Mouse (Mus musculus) CH12.LX (cell line): ENCODE data around the gene Stx4a. TPM values are rescaled to one million over a fixed set of nuclear protein-coding genes. Genes with fewer than 3 reads are reported as not detected.

Experiments used
- DNase-seq: peaks from one replicate; pipeline ENCODE4 v3.0.0-alpha.2; 2013; ENCODE audit errors: extremely low read depth
- H3K27ac ChIP-seq: 2 replicates; pipeline ENCODE4 v1.5.1; 2012; ENCODE audit warnings: low read depth, mild to moderate bottlenecking, control low read depth, moderate library complexity; ENCODE audit not compliant: insufficient read depth
- H3K27me3 ChIP-seq: replicated peaks from 2 replicates; pipeline ENCODE3; 2012; ENCODE audit warnings: inconsistent platforms
- H3K36me3 ChIP-seq, 2 experiments: replicated peaks in 1 of 2; 2 replicates each; pipeline versions ENCODE3 to v1.6.1; 2012; ENCODE audit warnings: inconsistent platforms in 1 of 2, low read length in 1 of 2, mild to moderate bottlenecking in 1 of 2, mixed read lengths in 1 of 2, moderate library complexity in 1 of 2; ENCODE audit not compliant: control insufficient read depth in 1 of 2, insufficient read depth in 1 of 2
- H3K4me1 ChIP-seq, 2 experiments: 2 replicates each; pipeline ENCODE4 v1.6.1; 2012; ENCODE audit warnings: inconsistent platforms in 1 of 2, moderate library complexity in 1 of 2; ENCODE audit not compliant: insufficient read depth in 2 of 2, control insufficient read depth in 1 of 2
- H3K4me2 ChIP-seq: 2 replicates; pipeline ENCODE4 v1.6.1; 2012; ENCODE audit warnings: low read depth, mild to moderate bottlenecking, control low read depth; ENCODE audit not compliant: poor library complexity, insufficient read depth, severe bottlenecking
- H3K4me3 ChIP-seq, 3 experiments: fragments of 150-350 bp in 1 of 3; sonication (generic) in 1 of 3; replicated peaks in 1 of 3; 2 replicates each; pipeline versions ENCODE3 to v1.5.1; 2011 to 2012; ENCODE audit warnings: low read depth in 2 of 3, low read length in 2 of 3, mild to moderate bottlenecking in 2 of 3, moderate library complexity in 2 of 3, control low read depth in 1 of 3, improper control_type of control experiment in 1 of 3, inconsistent platforms in 1 of 3, mixed read lengths in 1 of 3; ENCODE audit not compliant: poor library complexity in 1 of 3
- H3K79me2 ChIP-seq: replicated peaks from 2 replicates; pipeline ENCODE4 v1.6.1; 2012; ENCODE audit warnings: mild to moderate bottlenecking, moderate library complexity; ENCODE audit not compliant: control insufficient read depth, poor library complexity, insufficient read depth, severe bottlenecking; ENCODE audit errors: extremely low read depth
- H3K9ac ChIP-seq: 2 replicates; pipeline ENCODE4 v1.6.1; 2012; ENCODE audit warnings: low read depth, mild to moderate bottlenecking, control low read depth, moderate library complexity; ENCODE audit not compliant: insufficient read depth
- H3K9me3 ChIP-seq: replicated peaks from 2 replicates; pipeline ENCODE3; 2012; ENCODE audit warnings: low read length, inconsistent platforms, mixed read lengths
- CHD2 ChIP-seq: IDR thresholded peaks from 2 replicates; pipeline ENCODE4 v1.6.1; 2011; ENCODE audit warnings: low read length, improper control_type of control experiment
- CTCF ChIP-seq, 2 experiments: IDR thresholded peaks in 1 of 2; conservative IDR thresholded peaks in 1 of 2; 2 replicates each; pipeline ENCODE4 v1.5.1; 2011 to 2012; ENCODE audit warnings: low read depth in 2 of 2, low read length in 2 of 2, improper control_type of control experiment in 1 of 2, inconsistent platforms in 1 of 2, mild to moderate bottlenecking in 1 of 2, moderate library complexity in 1 of 2
- GABPA ChIP-seq: IDR thresholded peaks from 2 replicates; pipeline ENCODE4 v1.6.1; 2012; ENCODE audit warnings: low read depth, low read length, improper control_type of control experiment, inconsistent platforms; ENCODE audit not compliant: insufficient replicate concordance
- IRF4 ChIP-seq: IDR thresholded peaks from 2 replicates; pipeline ENCODE4 v1.6.1; 2014; ENCODE audit warnings: low read depth, mild to moderate bottlenecking, inconsistent platforms, low read length, improper control_type of control experiment
- JUN ChIP-seq: IDR thresholded peaks from 2 replicates; pipeline ENCODE4 v1.6.1; 2011; ENCODE audit warnings: low read depth, mild to moderate bottlenecking, low read length, improper control_type of control experiment, moderate library complexity; ENCODE audit not compliant: insufficient read depth
- JUND ChIP-seq: conservative IDR thresholded peaks from 2 replicates; pipeline ENCODE4 v1.6.1; 2011; ENCODE audit warnings: low read depth, low read length, improper control_type of control experiment
- KAT2A ChIP-seq: IDR thresholded peaks from 2 replicates; pipeline ENCODE4 v1.6.1; 2012; ENCODE audit warnings: low read length, improper control_type of control experiment, inconsistent platforms; ENCODE audit not compliant: insufficient replicate concordance
- MAZ ChIP-seq: IDR thresholded peaks from 2 replicates; pipeline ENCODE4 v1.6.1; 2012; ENCODE audit warnings: low read depth, mild to moderate bottlenecking, inconsistent platforms, low read length, improper control_type of control experiment, moderate library complexity
- MEF2A ChIP-seq: IDR thresholded peaks from 2 replicates; pipeline ENCODE4 v1.6.1; 2014; ENCODE audit warnings: low read depth, mild to moderate bottlenecking, inconsistent platforms, low read length, improper control_type of control experiment, borderline replicate concordance
- NELFE ChIP-seq: IDR thresholded peaks from 2 replicates; pipeline ENCODE4 v1.6.1; 2011; ENCODE audit warnings: low read depth, low read length, improper control_type of control experiment
- NRF1 ChIP-seq: IDR thresholded peaks from 2 replicates; pipeline ENCODE4 v1.6.1; 2014; ENCODE audit warnings: low read depth, mild to moderate bottlenecking, inconsistent platforms, low read length, improper control_type of control experiment, moderate library complexity
- PAX5 ChIP-seq: IDR thresholded peaks from 2 replicates; pipeline ENCODE4 v1.6.1; 2012; ENCODE audit warnings: low read length, inconsistent platforms, mixed read lengths
- POLR2A ChIP-seq: IDR thresholded peaks from 2 replicates; pipeline ENCODE4 v1.6.1; 2011; ENCODE audit warnings: low read depth, mild to moderate bottlenecking, improper control_type of control experiment, low read length
- RAD21 ChIP-seq: IDR thresholded peaks from 2 replicates; pipeline ENCODE4 v1.6.1; 2011; ENCODE audit warnings: low read depth, mild to moderate bottlenecking, low read length, improper control_type of control experiment, moderate library complexity
- RCOR1 ChIP-seq: conservative IDR thresholded peaks from 2 replicates; pipeline ENCODE4 v1.6.1; 2012; ENCODE audit warnings: low read depth, mild to moderate bottlenecking, inconsistent platforms, low read length, improper control_type of control experiment
- SMC3 ChIP-seq: IDR thresholded peaks from 2 replicates; pipeline ENCODE4 v1.6.1; 2011; ENCODE audit warnings: low read depth, low read length, improper control_type of control experiment
- TBP ChIP-seq: conservative IDR thresholded peaks from 2 replicates; pipeline ENCODE4 v1.6.1; 2011; ENCODE audit warnings: low read depth, low read length, improper control_type of control experiment
- TCF12 ChIP-seq: IDR thresholded peaks from 2 replicates; pipeline ENCODE4 v1.6.1; 2014; ENCODE audit warnings: low read depth, mild to moderate bottlenecking, inconsistent platforms, low read length, improper control_type of control experiment
- USF2 ChIP-seq: conservative IDR thresholded peaks from 2 replicates; pipeline ENCODE4 v1.6.1; 2011; ENCODE audit warnings: low read depth, low read length, improper control_type of control experiment
- ZC3H11A ChIP-seq: IDR thresholded peaks from 2 replicates; pipeline ENCODE4 v1.6.1; 2012; ENCODE audit warnings: low read depth, mild to moderate bottlenecking, inconsistent platforms, low read length, improper control_type of control experiment
- ZKSCAN1 ChIP-seq: IDR thresholded peaks from 2 replicates; pipeline ENCODE4 v1.6.1; 2012; ENCODE audit warnings: low read depth, inconsistent platforms, low read length, improper control_type of control experiment, borderline replicate concordance
- ZMIZ1 ChIP-seq: IDR thresholded peaks from 2 replicates; pipeline ENCODE4 v1.6.1; 2012; ENCODE audit warnings: low read depth, mild to moderate bottlenecking, inconsistent platforms, low read length, improper control_type of control experiment
- dilution Hi-C: fragments of 300-500 bp; cut with MboI; formaldehyde crosslinking; loops from 2 replicates; pipeline ENCODE4 v1.14.3; 2020; ENCODE audit warnings: low sequenced_read_pairs; ENCODE audit not compliant: extremely low pct_unique_long_range_greater_than_20kb, extremely low pct_ligation_motif_present
- in situ Hi-C: fragments of 300-500 bp; cut with MboI; formaldehyde crosslinking; loops from 3 replicates; pipeline ENCODE4 v1.14.3; 2019; ENCODE audit warnings: low sequenced_read_pairs, low pct_ligation_motif_present, low pct_unique_long_range_greater_than_20kb, mixed read lengths
- polyA plus RNA-seq: library from polyadenylated mRNA; unstranded; fragments of >175 nt; gene quantifications from 2 replicates; pipeline ENCODE4 v1.2.1, GENCODE M21; 2012; ENCODE audit warnings: low read depth; ENCODE audit not compliant: insufficient read length
- total RNA-seq, 2 experiments: library from RNA; depleted of rRNA; stranded (reverse); fragments of 300-350 nt in 1 of 2; fragments of >200 nt in 1 of 2; gene quantifications; 2 replicates each; pipeline ENCODE4 v1.2.3; 2012 to 2014

Gene Stx4a
- total and polyA plus RNA-seq, 3 experiments = 16.5 to 50.5 (median 25.4) TPM

GRCm38 (mm10) chr7:127896384-127896783 lies 72.3 kb downstream of the Stx4a start:
- no peak overlapping the region for H3K27ac ChIP-seq
- H3K9ac ChIP-seq = no peak overlapping the region
- 0 out of 4 replicates have a peak, but pooled peaks cover 0 to 2% of the 10 kb centered on the region in 2 experiments for H3K4me1 ChIP-seq
- in situ Hi-C loops = no loop called here
- TF ChIP-seq NRF1 (no peak), TBP (no peak), CTCF (conservative IDR thresholded peaks at IDR 0.05 in 1 of 2, IDR thresholded peaks at IDR 0.05 in 1 of 2; ENCODE audit: low read depth in 2 of 2, low read length in 2 of 2) (peak; percentile 72 to 75), RAD21 (peak; percentile 38), SMC3 (peak; percentile 23)
- peak; percentile 54 for DNase-seq
- H3K4me2 ChIP-seq = no peak overlapping the region
- peaks cover 0 to 29% of the 10 kb centered on the region in 2 experiments for H3K36me3 ChIP-seq
- peaks cover 3% of the 10 kb centered on the region for H3K9me3 ChIP-seq
- no peaks in the 10 kb centered on the region for H3K79me2 ChIP-seq
- H3K4me3 ChIP-seq = no peak overlapping the region
- dilution Hi-C loops = no loop called here
- H3K27me3 ChIP-seq = no peaks in the 10 kb centered on the region

GRCm38 (mm10) chr7:127897542-127897941 lies 73.4 kb downstream of the Stx4a start:
- in situ Hi-C loops = no loop called here
- no peak overlapping the region for H3K27ac ChIP-seq
- dilution Hi-C loops = no loop called here
- DNase-seq = no peak
- H3K36me3 ChIP-seq = peaks cover 0 to 20% of the 10 kb centered on the region in 2 experiments
- H3K4me1 ChIP-seq = 0 out of 4 replicates have a peak, but pooled peaks cover 0 to 2% of the 10 kb centered on the region in 2 experiments
- peaks cover 3% of the 10 kb centered on the region for H3K9me3 ChIP-seq
- no peak overlapping the region for H3K4me2 ChIP-seq
- H3K4me3 ChIP-seq = no peak overlapping the region
- H3K79me2 ChIP-seq = no peaks in the 10 kb centered on the region
- H3K27me3 ChIP-seq = no peaks in the 10 kb centered on the region
- no peak overlapping the region for H3K9ac ChIP-seq
- TF ChIP-seq KAT2A (no peak), JUND (no peak), ZC3H11A (no peak), MAZ (no peak), IRF4 (no peak), ZMIZ1 (no peak), TCF12 (no peak), POLR2A (no peak), MEF2A (no peak), CHD2 (no peak), PAX5 (no peak), ZKSCAN1 (no peak), USF2 (no peak), GABPA (no peak), JUN (no peak), RCOR1 (no peak), NELFE (no peak)
